Mouse (Mus musculus): ENCODE measurements around the gene Ttc6. TPM values are rescaled to one million over a fixed set of nuclear protein-coding genes. Genes with fewer than 3 reads are reported as not detected.

The Ttc6 gene
- total RNA-seq, 2 experiments from 2014 or later = 0.05 TPM; not detected in 1

DNA sequence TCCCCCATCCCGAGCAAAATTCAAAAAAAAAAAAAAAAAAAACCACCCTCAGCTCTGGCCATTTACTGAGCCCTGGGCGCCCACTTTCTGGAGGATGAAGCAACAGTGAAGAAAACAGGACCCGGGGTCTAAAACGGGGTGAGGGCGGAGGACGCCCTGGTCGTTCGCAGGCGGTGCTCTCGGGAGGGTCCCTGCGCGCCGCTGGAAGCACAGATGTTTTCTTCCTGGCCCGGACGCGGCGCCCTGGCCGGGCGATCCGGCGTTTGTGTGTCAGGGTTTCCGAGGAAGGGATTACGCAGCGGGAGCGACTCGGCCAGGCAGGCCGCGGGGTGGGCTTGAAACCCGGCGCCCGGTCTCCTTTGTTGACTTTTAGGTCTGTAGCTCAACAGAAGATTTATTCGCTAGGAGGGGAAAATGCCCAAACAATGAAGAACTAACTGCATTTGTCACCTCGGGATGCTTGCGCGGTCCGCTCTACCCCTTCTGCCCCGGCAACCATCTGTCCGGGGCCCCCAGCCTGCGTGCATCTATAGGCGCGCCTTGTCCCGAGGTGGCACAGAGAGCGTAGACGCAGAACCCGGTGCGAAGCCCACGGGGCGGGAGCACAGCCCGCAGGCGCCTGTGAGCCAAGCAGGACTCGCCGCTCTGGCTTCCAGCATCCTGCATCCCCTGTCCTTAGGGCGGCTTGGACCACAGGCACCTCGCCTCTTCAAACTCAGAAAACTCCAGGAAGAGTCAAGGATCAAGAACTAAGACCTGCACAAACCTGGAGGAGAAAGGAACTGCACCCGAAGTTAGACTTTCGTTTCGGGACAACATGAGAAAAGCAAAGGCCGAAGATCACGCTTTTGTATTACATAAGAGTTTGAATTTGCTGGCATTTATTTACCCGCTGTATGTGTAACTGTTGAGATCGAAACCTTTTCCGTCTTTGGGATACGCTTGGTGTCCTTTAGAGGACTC, 25.0 kb upstream of the Ttc6 start:
- Histone ChIP-seq H3K27ac (no peak overlapping the region), H3K4me3 (no peak overlapping the region)
- DNase-seq (ENCODE audit: extremely low spot score in 1 of 2, low spot score in 2 of 2) = no peak
- TF ChIP-seq CTCF (IDR thresholded peaks at IDR 0.05) = no peak
- intact Hi-C loops (cut with DNase I) = loop anchor here (5.0 kb wide), 2 partner anchors 1002 to 1027 kb away; partner anchors contain the start of gene Nkx2-1

DNA sequence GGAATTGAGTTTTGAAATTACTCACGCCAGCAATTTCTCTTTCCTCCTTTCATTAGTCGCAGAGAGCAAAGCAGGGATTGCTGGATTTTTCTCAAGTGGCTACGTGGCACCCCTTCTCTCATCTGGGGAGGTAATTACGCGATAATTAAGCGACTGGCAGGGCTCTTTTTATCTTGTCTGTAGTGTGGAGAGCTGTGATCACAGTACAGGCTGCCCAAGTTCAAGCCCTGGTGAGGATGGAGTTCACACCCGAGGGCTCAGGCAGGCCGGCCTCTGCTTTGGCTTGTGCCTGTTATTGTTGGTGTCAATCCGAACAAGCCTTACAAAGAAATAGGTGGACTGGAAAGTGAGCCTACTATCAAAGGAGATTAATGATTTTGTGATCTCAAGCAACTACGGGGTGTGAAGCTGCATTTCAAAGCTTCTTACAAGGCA, 24.3 kb upstream of the Ttc6 start:
- no peak for DNase-seq (ENCODE audit: extremely low spot score in 1 of 2, low spot score in 2 of 2)
- no peak for TF ChIP-seq CTCF (IDR thresholded peaks at IDR 0.05)
- H3K27ac ChIP-seq = no peak overlapping the region
- no peak overlapping the region for H3K4me3 ChIP-seq
- intact Hi-C loops (cut with DNase I) = loop anchor here (5.0 kb wide), 2 partner anchors 1002 to 1027 kb away; partner anchors contain the start of gene Nkx2-1

DNA sequence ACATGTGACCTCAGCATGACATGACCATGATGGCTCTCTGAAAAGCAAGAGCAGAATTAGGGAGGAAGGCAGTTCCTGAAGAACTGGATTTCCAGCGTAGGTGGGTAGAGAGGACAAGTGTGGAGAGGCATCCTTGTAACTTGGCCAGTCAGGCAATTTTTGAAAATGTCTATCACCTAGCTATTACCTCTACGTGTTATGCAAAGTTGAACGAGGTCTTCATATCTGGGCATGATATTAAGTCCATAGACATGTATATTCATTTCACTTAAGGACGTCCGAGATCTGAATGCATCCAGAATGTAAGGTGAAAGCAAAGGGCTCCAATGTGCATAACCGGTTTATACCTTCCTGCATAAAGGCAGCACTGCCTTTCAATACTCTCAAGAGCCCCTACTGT, 22.8 kb upstream of the Ttc6 start:
- no peak for TF ChIP-seq CTCF (IDR thresholded peaks at IDR 0.05)
- Histone ChIP-seq H3K4me3 (no peak overlapping the region), H3K27ac (no peak overlapping the region)
- intact Hi-C loops (cut with DNase I) = loop anchor here (5.0 to 10.0 kb wide), 3 partner anchors 256 to 929 kb away; partner anchors contain the start of gene Nkx2-9
- DNase-seq (ENCODE audit: extremely low spot score in 1 of 2, low spot score in 2 of 2) = no peak

GRCm38 (mm10) chr12:57541931-57542745, 21.8 kb upstream of the Ttc6 start:
- intact Hi-C loops (cut with DNase I) = loop anchor here (5.0 to 10.0 kb wide), 3 partner anchors 257 to 930 kb away; partner anchors contain the start of gene Nkx2-9
- DNase-seq (ENCODE audit: extremely low spot score in 1 of 2, low spot score in 2 of 2) = no peak
- H3K27ac ChIP-seq = no peak overlapping the region
- H3K4me3 ChIP-seq = no peak overlapping the region
- TF ChIP-seq CTCF (IDR thresholded peaks at IDR 0.05) = no peak; the same call in 1 of the 2 replicates

DNA sequence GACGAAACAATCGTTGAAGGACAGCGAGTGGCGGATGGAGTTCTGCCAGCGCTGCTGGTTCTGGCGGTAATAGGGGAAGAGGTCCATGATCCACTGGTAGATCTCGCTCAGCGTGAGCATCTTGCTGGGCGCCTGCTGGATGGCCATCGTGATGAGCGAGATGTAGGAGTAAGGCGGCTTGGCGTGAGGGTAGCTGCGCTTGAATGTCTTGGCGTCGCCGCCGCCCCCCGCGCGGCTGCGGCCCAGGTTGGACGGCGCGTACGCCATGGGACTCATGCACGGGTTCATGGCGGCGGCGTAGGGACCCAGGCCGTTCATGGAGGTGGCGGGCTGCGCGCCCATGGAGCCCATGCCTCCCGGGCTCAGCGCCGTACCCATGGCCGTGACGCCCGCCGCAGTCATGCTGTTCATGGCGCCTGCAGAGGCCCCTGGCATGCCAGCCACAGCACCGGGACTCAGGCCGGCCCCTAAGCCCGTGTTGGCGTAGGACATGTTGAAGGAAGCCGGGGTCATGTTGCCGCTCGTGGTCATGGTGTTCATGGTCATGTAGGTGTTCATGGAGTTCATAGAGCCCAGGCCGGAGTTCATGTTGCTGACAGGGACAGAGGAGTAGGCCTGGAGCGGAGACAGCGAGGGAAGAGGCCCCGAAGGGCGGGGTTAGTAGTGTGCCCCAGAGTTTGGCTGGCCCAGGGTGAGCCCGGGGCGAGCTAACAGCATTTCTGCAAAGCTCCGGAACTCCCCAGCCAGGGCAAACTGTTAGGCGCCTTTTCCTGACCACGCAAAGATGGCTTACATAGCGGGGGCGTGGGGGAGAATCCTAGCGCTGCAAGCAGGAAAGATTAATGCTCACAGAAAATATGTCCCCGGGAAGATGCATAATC, 20.9 kb upstream of the Ttc6 start:
- no peak for TF ChIP-seq CTCF (IDR thresholded peaks at IDR 0.05)
- H3K27ac ChIP-seq = no peak overlapping the region
- intact Hi-C loops (cut with DNase I) = loop anchor here (5.0 to 10.0 kb wide), 3 partner anchors 258 to 931 kb away; partner anchors contain the start of gene Nkx2-9
- no peak for DNase-seq (ENCODE audit: extremely low spot score in 1 of 2, low spot score in 2 of 2)
- H3K4me3 ChIP-seq = no peak overlapping the region

DNA sequence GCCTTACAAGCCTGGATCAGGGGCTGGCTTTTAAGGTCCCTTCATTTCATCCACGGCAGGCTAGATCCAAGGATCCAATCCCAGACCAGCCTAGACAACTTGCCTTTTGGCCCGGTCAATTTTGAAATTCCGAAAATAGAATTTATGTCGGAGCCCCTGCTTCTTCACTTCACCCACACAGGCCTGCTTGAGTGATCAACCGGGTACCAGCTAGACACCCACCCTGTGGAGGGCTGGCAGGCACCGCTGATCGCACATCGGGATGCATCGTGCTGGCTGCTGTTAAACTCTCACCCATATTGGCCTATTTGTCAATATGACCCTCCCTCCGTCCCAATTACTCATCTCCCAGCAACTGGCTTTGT, 20.3 kb upstream of the Ttc6 start:
- intact Hi-C loops (cut with DNase I) = loop anchor here (5.0 to 10.0 kb wide), 3 partner anchors 259 to 931 kb away; partner anchors contain the start of gene Nkx2-9
- TF ChIP-seq CTCF (IDR thresholded peaks at IDR 0.05) = no peak
- H3K4me3 ChIP-seq = no peak overlapping the region
- no peak overlapping the region for H3K27ac ChIP-seq
- DNase-seq (ENCODE audit: extremely low spot score in 1 of 2, low spot score in 2 of 2) = no peak

GRCm38 (mm10) chr12:57544641-57545370, 19.1 kb upstream of the Ttc6 start:
- H3K27ac ChIP-seq = no peak overlapping the region
- no peak for DNase-seq (ENCODE audit: extremely low spot score in 1 of 2, low spot score in 2 of 2)
- intact Hi-C loops (cut with DNase I) = loop anchor here (5.0 to 10.0 kb wide), 5 partner anchors 260 to 1013 kb away; partner anchors contain the start of genes Nkx2-9 and Pax9
- TF ChIP-seq CTCF (IDR thresholded peaks at IDR 0.05) = peak; percentile 42
- H3K4me3 ChIP-seq = no peak overlapping the region

DNA sequence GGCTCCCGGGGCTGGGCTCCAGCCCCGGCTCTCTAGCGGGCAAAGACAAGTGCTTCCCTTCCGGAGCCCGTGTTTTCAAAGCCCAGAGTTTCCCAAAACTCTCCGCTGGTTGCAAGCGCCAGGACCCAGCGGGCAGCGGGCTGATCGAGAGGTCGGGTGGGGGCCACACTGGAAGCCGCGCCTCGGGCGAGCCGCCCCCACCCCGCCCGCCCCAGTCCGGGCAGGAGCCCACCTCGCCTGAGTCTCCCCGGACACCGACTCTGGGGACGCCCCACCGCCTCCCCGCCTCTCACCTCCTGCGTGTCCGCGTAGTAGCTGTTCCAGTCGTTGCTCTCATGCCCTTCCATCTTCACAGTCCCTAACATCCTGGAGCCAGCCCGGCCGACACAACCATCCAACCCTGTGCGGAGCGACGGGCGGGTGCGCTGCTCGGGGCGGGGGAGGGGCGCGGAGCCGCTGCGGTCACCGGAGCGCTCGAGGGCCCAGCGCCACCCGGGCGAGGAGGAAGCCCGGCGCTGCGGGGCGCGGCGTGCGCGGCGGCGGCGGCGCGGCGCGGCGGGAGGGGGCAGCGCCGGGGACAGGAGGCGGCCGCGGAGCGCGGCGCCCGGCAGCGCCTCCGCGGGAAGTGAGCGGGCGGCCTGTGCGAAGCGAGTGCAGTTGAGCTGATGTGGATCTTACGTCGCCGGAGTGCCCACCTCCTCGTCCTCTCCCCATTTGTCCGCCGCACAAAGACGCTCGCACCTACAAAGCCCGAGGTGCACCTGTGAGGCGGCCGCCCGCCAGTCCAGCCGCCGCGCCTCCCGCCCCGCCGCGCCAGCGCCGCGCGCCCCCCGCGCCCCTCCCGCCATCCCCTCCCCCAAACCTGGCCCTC, 18.3 kb upstream of the Ttc6 start:
- no peak for TF ChIP-seq CTCF (IDR thresholded peaks at IDR 0.05)
- no peak for DNase-seq (ENCODE audit: extremely low spot score in 1 of 2, low spot score in 2 of 2)
- Histone ChIP-seq H3K27ac (no peak overlapping the region), H3K4me3 (peak overlapping the region; percentile 18; the same call in 1 of the 2 replicates)
- intact Hi-C loops (cut with DNase I) = loop anchor here (5.0 to 10.0 kb wide), 4 partner anchors 261 to 1013 kb away; partner anchors contain the start of gene Pax9
